Mouse (Mus musculus) bone marrow, adult 2 months (tissue): ENCODE results near the gene Sstr2.

Source experiments
- CTCF ChIP-seq: fragments of 200-500 bp; IDR thresholded peaks from 2 replicates; pipeline ENCODE4 v1.5.1; 2011; ENCODE audit warnings: low read length, control low read depth; ENCODE audit not compliant: control insufficient read depth, insufficient read depth
- POLR2A ChIP-seq: fragments of 200-500 bp; IDR thresholded peaks from 2 replicates; pipeline ENCODE4 v1.6.1; 2011; ENCODE audit warnings: low read depth, mild to moderate bottlenecking, control low read depth, low read length, borderline replicate concordance; ENCODE audit not compliant: control insufficient read depth

- TF ChIP-seq CTCF = no peak
- TF ChIP-seq POLR2A = no peak
Observed at GRCm38 (mm10) chr11:113609581-113609980, 9.6 kb upstream of the Sstr2 start.
